Mouse (Mus musculus) fibroblast of lung, adult 2 months (primary cell): ENCODE measurements around the gene Myh2.

ENCODE experiments used
- DNase-seq: peaks from one replicate; pipeline ENCODE4 v3.0.0-alpha.2; 2011; ENCODE audit warnings: low read depth

Myh2 gene

DNA sequence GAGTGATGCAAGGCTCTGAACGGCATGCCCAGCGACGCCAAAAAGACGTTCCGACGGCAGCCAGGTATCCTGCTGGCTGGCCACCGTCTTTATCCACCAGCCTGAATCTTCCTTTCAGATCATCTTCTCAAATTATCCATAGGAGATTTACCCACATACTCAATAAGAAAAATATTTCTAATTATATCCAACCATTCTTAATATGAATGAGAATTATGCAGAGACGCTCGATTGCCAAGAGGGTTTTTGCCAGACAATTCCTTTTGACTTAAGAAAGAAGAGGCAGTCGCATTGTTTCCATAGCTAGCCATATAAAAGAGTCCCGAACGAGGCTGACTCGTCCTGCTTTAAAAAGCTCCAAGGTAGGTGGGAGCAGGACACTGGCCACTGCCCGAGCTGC is at the start of gene Myh2:
Gene Myh2, plus strand, starts transcription at position 301 of the 400 bp plus-strand sequence.
- no peak for DNase-seq

DNA sequence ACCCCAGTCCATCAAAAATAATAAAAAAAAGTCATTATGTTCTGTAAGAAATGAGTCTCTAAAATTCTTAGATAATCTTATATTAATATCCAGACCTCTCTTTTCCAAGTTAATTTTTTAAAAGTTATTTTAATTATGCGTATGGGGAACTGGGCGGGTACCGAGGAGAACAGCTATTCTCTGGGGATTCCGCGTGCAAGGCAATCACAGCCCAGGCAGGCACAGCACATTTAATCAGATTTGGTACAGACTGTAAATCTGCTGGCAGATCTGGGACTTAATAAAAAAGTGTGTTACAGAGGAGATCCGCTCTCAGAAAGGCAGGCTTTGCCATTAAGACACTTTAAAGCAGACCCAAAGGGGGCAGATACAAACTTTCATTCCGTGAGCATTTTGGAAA is 45.9 kb upstream of the Myh2 start:
- DNase-seq, result no peak

DNA sequence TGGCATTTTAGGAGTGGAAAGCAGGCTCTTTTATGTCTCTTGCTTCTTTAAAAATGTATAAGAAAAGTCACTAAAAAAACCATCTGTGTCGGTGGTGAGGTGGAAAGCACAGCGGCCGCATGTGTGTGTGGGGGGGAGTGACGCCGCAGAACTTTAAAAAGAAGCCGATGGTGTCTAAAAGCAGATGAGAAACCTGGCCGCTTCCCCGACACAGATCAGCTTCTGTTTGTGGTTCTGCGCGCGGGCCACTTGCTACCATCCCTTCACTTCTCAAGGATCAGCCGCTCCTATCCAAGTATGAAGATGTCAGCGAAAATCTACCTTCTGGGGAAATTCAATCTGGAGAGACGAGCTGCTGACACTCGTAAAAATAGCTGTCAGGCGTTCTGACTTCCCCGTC is 45.5 kb upstream of the Myh2 start:
- no peak for DNase-seq

GRCm38 (mm10) chr11:67133526-67133925 is 37.3 kb upstream of the Myh2 start:
- no peak for DNase-seq

DNA sequence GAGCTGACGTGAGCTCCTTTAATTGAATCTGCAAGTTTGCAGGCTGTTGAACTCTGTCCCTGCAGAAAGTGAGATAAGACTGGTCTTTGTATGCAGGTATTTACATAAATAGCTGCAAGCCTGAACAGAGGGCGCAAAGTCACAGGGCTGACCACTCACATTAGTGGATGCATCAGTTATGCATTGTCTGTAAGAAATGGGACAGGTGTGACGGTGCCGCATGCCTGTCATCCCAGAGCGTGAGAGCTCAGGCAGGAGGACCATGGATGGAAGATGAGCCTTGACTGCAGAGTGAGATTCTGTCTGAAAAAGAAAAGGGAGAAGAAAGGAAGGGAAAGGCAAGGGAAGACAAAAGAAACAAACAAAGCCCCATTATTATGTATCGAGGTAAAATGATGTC is 36.2 kb upstream of the Myh2 start:
- no peak for DNase-seq

- DNase-seq, result no peak
These were observed 35.3 kb upstream of the Myh2 start for GRCm38 (mm10) chr11:67135532-67135931.

GRCm38 (mm10) chr11:67139556-67139955 is 31.3 kb upstream of the Myh2 start:
- DNase-seq, result no peak

DNA sequence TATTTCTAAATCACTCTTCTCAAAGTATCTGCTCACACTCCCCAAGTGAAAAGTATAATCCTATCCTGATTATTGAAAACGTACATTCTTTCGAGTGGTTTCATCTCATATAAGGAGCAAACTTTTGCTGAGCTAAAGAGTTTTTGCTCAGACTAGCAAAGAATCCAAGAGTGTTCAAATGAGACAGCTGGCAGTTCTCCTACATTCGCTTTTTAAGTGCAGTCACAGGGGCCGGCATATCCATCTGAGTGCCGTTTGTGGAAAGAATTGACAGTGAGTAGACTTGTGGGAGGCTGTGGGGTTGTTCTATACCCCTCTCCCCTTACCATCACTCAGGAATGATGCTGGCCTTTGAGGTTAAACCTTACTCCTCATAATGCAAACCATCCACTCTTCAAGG is 30.7 kb upstream of the Myh2 start:
- DNase-seq, result no peak

- no peak for DNase-seq
These were observed 29.8 kb upstream of the Myh2 start for GRCm38 (mm10) chr11:67141031-67141430.

DNA sequence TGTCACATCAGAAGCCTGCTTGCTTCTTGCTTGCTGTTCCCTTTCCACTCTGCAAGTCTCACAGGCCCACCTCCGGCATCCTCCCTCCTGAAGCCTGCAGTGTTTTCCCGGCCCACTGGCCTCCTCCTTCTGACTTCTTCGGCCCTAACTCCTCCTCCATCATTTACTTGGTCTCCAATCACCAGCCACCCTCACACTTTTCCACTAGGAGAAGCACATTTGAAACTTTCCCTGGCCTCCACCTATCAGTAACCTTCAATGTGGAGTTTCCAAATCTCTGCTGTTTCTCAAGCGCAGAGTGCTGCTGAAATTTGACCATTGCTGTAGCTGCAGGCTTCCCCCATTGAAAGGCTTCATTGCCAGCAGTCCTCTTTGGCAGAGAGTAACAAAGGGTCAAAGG is 28.8 kb upstream of the Myh2 start:
- no peak for DNase-seq

DNA sequence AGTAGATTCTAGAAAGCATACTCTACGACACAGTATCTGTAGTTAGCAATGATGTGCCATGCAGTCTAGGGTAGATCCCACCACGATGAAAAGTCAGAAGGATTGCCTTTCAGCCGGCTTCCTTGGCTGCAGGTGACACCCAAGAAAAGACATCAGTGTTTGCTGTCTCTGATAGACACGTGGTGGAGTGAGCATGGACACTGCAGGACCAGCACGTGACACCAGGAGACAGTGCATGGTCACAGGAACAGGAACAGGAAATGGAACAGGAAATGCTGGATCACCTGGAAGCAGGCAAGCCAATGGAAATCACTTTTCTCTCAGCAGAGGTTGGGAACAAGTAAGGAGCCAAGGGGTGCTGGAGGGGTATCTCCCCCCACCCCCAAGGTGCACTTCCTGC is 27.8 kb upstream of the Myh2 start:
- no peak for DNase-seq

- DNase-seq, result no peak
These were observed 26.8 kb upstream of the Myh2 start for GRCm38 (mm10) chr11:67143863-67144498.

- no peak for DNase-seq
These were observed 26.1 kb upstream of the Myh2 start for GRCm38 (mm10) chr11:67144559-67145265.

GRCm38 (mm10) chr11:67145482-67146408 is 25.1 kb upstream of the Myh2 start:
- no peak for DNase-seq

DNA sequence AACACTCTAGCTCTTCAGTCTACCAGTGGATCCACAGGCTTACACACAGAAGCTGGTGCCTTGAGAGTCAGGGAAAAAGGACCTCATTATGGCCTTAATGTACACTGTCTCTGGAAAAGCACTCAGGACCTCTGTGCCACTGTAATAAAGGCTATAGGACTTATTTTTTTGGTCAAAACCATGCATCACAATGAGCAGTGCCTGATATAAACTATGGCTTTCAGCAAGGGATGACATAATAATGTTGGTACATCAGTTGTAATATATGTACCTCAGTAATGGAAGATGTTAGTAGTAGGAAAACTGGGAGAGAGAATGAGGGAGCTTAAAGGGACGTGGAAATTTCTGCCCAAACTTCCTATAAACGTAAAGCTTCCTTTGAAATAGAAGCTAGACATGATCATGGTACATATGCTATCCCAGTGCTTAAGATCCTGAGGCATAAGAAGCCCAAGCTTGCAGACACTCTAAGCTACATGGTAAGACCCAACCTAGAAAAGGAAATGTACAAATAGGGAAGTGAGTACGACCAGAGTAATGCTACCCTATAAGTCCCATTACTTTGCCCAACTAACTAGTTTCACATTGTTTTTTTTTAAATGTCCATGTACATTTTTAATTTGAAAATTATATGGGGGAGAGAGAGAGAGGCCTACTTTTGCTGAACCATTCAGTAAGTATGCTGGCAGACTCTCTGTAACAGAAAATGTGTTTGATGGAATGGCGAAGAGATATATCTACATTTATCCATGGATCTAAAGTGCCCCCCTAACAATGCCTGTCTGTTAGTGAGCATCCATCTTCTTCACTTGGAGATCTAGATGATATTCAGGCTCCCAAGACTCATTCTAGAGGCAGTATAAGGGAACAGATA is 24.2 kb upstream of the Myh2 start:
- no peak for DNase-seq

- no peak for DNase-seq
These were observed 23.4 kb upstream of the Myh2 start for GRCm38 (mm10) chr11:67147283-67147921.

DNA sequence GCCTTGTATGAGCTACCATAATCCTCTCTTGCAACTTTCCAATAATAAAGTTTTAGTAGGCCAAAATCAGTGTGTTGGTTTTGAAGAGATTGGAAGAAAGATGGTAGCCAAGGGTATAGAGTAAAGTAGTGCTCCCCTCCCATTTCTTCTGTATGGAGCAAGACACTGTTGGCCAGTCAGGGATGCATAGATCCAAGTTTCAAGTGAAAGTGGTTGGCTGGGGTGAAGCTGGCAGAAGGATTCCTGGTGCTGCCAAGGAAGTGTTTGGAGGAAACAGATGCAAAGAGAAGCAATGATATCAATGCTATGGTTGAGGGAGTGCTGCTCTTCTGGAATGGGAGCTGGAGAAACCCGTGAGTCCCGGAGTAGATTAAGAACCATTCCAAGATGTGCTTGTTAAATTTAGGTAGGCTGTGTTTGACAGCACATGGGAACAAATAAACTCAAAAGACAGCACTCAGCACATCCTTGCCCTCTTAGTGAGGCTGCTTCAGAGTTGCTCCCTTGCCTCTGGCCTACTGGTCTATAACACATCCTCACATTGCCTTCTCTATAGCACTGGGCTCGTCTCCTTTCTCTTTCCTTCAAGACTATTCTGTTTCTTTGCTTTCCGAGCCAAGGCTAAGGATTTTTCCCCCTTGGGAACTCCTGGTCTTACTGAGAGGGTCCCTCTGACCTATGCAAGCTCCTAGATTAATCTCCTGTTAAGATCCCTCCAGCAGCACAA is 22.4 kb upstream of the Myh2 start:
- no peak for DNase-seq

- DNase-seq, result no peak
These were observed 20.6 kb upstream of the Myh2 start for GRCm38 (mm10) chr11:67150237-67150636.

DNA sequence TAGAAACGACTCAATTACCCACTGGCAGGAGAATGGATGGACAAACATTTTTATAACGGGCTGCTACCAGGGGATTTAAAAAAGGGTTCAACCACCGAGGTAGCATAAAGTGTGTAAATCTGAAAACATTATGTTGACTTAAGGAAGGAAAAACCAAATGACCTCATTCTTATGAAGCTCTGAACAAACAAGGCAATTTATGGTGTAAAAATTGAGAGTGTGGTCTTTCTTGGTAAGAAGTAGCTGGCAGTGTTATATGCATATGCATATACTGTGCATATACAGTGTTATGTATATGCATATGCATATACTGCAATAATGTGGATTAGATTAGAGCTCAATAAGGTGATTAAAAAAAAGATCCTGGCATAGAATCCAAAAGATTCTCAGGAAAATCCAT is 19.7 kb upstream of the Myh2 start:
- no peak for DNase-seq
